Mouse (Mus musculus) thymus, adult 2 months (tissue): ENCODE measurements at regions not wholly inside any gene's neighbourhood (a gene's known extent, or its start where the extent isn't known, plus 50 kb on each side); places are given as distances from the start of the nearest gene placed in this dataset.

Source experiments
- CTCF ChIP-seq: fragments of 200-500 bp; IDR thresholded peaks from 2 replicates; pipeline ENCODE4 v1.5.1; 2012; ENCODE audit warnings: mild to moderate bottlenecking, control low read depth, low read length, moderate library complexity, borderline replicate concordance; ENCODE audit not compliant: control insufficient read depth, poor library complexity, insufficient read depth; ENCODE audit errors: extremely low read depth
- POLR2A ChIP-seq: fragments of 200-500 bp; IDR thresholded peaks from 2 replicates; pipeline ENCODE4 v1.6.1; 2012; ENCODE audit warnings: mild to moderate bottlenecking, low read length, control low read depth, moderate library complexity; ENCODE audit not compliant: control insufficient read depth, poor library complexity, insufficient read depth; ENCODE audit errors: extremely low read depth

DNA sequence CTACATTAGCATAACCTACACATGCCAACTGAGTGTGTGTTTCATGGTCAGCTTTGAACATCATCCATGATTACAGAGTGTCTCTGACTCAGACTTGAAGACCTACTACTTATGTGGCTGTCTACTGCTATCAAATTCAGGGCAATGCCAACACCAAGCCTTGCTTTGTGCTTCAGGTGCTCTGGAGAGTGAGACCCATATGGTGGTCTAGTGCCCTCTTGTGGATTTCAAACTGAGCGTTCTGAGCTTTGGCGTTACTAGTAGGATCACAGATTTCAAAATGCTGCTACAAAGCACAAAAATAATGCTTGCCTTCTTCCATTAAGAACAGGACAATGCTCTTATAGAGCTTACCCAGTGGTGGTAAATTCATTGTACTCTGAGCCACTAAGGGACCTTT lies 258.8 kb upstream of the Tnp1 start:
- TF ChIP-seq CTCF: no peak
- TF ChIP-seq POLR2A: no peak
